Mouse (Mus musculus) frontal cortex, postnatal 36 days (tissue): Measurements from ENCODE around the gene Kbtbd12.

Experiments
- DNase-seq, 2 experiments: peaks; one replicate each; pipeline ENCODE4 v3.0.0; 2022; ENCODE audit warnings: low spot score in 2 of 2

The Kbtbd12 gene

DNA sequence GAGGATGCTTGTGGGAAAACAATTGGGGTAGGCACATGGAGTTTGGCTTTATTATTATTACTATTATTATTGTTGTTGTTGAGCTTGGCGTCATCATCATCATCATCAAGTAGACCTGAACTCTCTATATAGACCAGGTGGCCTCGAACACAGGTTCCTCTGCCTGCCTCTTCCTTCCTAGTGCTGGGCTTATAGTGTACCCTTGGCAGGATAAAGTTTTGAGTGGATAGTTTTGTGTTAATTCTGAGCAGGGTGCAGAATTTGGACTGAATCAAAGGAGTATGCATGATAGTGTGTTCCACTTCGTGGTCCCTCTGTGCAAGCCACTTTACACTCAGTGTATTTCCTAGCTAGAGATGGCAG, 137.4 kb downstream of the Kbtbd12 start:
- DNase-seq = no peak

DNA sequence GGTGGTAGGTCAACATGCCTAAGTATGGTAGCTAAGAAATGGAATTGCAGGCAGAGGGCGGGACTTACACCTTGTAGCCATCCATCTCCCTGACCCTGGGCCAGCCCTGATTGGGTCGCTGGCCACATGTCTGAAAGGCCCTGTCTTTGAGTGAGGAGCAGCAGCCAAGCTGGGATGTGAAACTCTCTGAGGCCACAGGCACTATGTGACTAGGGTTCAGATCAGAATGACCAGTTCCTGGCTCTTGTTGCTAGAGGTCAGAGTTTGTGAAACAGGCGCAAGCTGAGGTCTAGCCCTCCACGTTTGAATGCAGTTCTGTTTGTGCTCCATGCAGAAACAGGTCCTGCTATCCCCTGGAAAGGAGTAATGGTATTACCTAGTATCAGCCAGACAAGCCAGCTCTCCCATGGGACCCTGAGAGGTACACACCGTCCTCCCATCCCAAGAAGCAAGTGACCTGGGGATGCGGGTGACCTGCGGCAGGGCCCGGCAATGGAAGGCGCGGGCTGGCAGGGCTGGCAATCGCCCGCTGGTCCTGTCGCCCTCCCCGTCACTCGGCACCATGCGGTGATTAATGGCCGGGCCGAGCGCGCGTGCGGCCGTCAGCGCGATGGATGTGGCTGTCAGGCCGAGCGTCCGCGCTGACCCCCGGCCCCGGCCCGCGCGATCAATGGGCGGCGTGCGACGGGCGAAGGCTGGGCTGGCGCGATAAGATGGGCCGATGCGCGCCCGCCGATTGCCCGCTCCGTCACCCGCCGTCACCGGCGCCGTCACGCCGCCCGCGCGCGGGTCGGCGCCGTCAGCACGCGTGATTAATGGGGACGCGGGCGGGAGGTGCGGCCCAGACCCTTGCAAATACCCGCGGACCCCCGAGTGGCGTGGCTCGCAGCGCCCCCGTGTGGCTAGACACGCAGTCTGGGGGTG, 138.0 kb downstream of the Kbtbd12 start:
- peak; percentile 52 to 66 for DNase-seq
